Mouse (Mus musculus) brain, adult 2 months (tissue): ENCODE measurements around the gene Tgfbi.

Source experiments
- DNase-seq: peaks from one replicate; pipeline ENCODE4 v3.0.0; 2011; ENCODE audit warnings: low read depth, low spot score

The Tgfbi gene

GRCm38 (mm10) chr13:56634139-56634615 lies 24.9 kb downstream of the Tgfbi start:
- DNase-seq = no peak

- DNase-seq = no peak
Observed at GRCm38 (mm10) chr13:56634920-56635319, 25.6 kb downstream of the Tgfbi start.

GRCm38 (mm10) chr13:56637027-56637426 lies 27.7 kb downstream of the Tgfbi start:
- DNase-seq = no peak

- peak; percentile 66 for DNase-seq
Observed at GRCm38 (mm10) chr13:56641746-56642145, 32.4 kb downstream of the Tgfbi start.

- no peak for DNase-seq
Observed at GRCm38 (mm10) chr13:56644031-56644430, 34.7 kb downstream of the Tgfbi start.

- DNase-seq = no peak
Observed at GRCm38 (mm10) chr13:56645744-56646143, 36.4 kb downstream of the Tgfbi start.

- no peak for DNase-seq
Observed at GRCm38 (mm10) chr13:56647597-56648405, 38.5 kb downstream of the Tgfbi start.

GRCm38 (mm10) chr13:56650020-56650419 lies 40.7 kb downstream of the Tgfbi start:
- DNase-seq = no peak

- DNase-seq = no peak
Observed at GRCm38 (mm10) chr13:56652381-56652780, 43.1 kb downstream of the Tgfbi start.

- DNase-seq = no peak
Observed at GRCm38 (mm10) chr13:56654176-56654575, 44.9 kb downstream of the Tgfbi start.

GRCm38 (mm10) chr13:56657946-56658512 lies 48.7 kb downstream of the Tgfbi start:
- peak; percentile 76 for DNase-seq

- DNase-seq = no peak
Observed at GRCm38 (mm10) chr13:56658931-56659330, 49.6 kb downstream of the Tgfbi start.

- DNase-seq = no peak
Observed at GRCm38 (mm10) chr13:56661914-56662621, 52.7 kb downstream of the Tgfbi start.

- peak; percentile 54 for DNase-seq
Observed at GRCm38 (mm10) chr13:56664256-56665170, 55.2 kb downstream of the Tgfbi start.

- DNase-seq = peak; percentile 65
Observed at GRCm38 (mm10) chr13:56671206-56671605, 61.9 kb downstream of the Tgfbi start.

GRCm38 (mm10) chr13:56677731-56678130 lies 68.4 kb downstream of the Tgfbi start:
- no peak for DNase-seq

GRCm38 (mm10) chr13:56678188-56678787 lies 69.0 kb downstream of the Tgfbi start:
- no peak for DNase-seq

- peak; percentile 54 for DNase-seq
Observed at GRCm38 (mm10) chr13:56678826-56679504, 69.6 kb downstream of the Tgfbi start.

- no peak for DNase-seq
Observed at GRCm38 (mm10) chr13:56681924-56682323, 72.6 kb downstream of the Tgfbi start.

- peak; percentile 96 for DNase-seq
Observed at GRCm38 (mm10) chr13:56682326-56682725, 73.0 kb downstream of the Tgfbi start.
